Mouse (Mus musculus) midbrain, embryonic 14.5 days (tissue): ENCODE measurements around the gene Mapk8. TPM values are rescaled to one million over a fixed set of nuclear protein-coding genes. Genes with fewer than 3 reads are reported as not detected.

Experiments
- ATAC-seq: fragments of 200-750 bp; cut with Nextera tagmentation; 2 replicates; pipeline ENCODE4 v1.8.0; 2017; ENCODE audit warnings: moderate number of reproducible peaks, moderate library complexity; ENCODE audit not compliant: low FRiP score, low TSS enrichment
- DNase-seq: peaks from one replicate; pipeline ENCODE4 v3.0.0-alpha.2; 2015
- H3K27ac ChIP-seq: fragments of 300-500 bp; sonication (generic); replicated peaks from 2 replicates; pipeline ENCODE4 v1.5.1; 2014; ENCODE audit warnings: mild to moderate bottlenecking, low read depth, low read length, moderate library complexity
- H3K27me3 ChIP-seq: fragments of 300-500 bp; sonication (generic); 2 replicates; pipeline ENCODE4 v1.6.1; 2014; ENCODE audit warnings: low read length, control low read depth, mixed read lengths; ENCODE audit not compliant: control insufficient read depth, insufficient read depth
- H3K36me3 ChIP-seq: fragments of 300-500 bp; sonication (generic); 2 replicates; pipeline ENCODE4 v1.6.1; 2014; ENCODE audit warnings: low read length, control low read depth; ENCODE audit not compliant: control insufficient read depth, insufficient read depth
- H3K4me1 ChIP-seq: fragments of 300-500 bp; sonication (generic); 2 replicates; pipeline ENCODE4 v1.6.1; 2014; ENCODE audit warnings: mild to moderate bottlenecking, antibody characterized with exemption, low read length, control low read depth; ENCODE audit not compliant: control insufficient read depth, insufficient read depth
- H3K4me2 ChIP-seq: fragments of 300-500 bp; sonication (generic); 2 replicates; pipeline ENCODE4 v1.6.1; 2014; ENCODE audit warnings: mild to moderate bottlenecking, low read length, moderate library complexity
- H3K4me3 ChIP-seq: fragments of 300-500 bp; sonication (generic); replicated peaks from 2 replicates; pipeline ENCODE4 v1.5.1; 2014; ENCODE audit warnings: low read depth, low read length
- H3K9ac ChIP-seq: fragments of 300-500 bp; sonication (generic); replicated peaks from 2 replicates; pipeline ENCODE4 v1.6.1; 2014; ENCODE audit warnings: mild to moderate bottlenecking, low read length, moderate library complexity
- H3K9me3 ChIP-seq: fragments of 300-500 bp; sonication (generic); 2 replicates; pipeline ENCODE4 v1.6.1; 2016; ENCODE audit warnings: low read length, control low read depth, mixed read lengths; ENCODE audit not compliant: control insufficient read depth
- WGBS: fragments of 180-500 bp; shearing (Covaris S2); extraction: QIAGEN DNeasy Blood & Tissue Kit; methylation state at CpG from one replicate; pipeline ENCODE4 v1.1.7; 2014; 5-methylcytosine and 5-hydroxymethylcytosine counted together
- polyA plus RNA-seq: library from polyadenylated mRNA; unstranded; fragments of >200 nt; fragmentation: Nextera tagmentation; extraction: Ambion mirVana; gene quantifications from 2 replicates; pipeline ENCODE4 v1.2.1, GENCODE M21; 2014

The Mapk8 gene
- polyA plus RNA-seq, 1 experiment from 2014 or later: 48.7 TPM

DNA sequence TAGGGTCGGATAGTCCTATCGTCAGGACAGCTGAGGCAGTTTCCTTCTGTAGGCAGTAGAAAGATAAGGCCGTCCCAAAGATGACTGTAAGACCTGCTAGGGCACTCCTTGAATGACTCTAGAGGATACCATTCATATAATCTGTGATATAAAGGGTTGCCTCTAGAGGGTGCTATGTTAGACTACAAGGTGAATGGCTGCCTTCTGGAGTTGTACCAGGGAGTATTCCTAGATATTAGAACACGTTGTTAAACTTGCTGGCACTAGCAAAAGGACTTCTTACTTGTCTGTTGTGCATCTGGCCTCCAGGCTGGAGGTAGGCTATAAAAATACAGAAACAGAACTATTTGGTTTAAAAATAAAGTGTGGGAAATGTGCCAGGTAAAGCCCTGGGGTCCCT is 116.0 kb downstream of the Mapk8 start:
- H3K4me3 ChIP-seq: no peak overlapping the region
- no peaks in the 10 kb centered on the region for H3K36me3 ChIP-seq
- DNase-seq (no peak), ATAC-seq (no peak)
- no peak overlapping the region for H3K9ac ChIP-seq
- H3K27ac ChIP-seq: no peak overlapping the region
- no peaks in the 10 kb centered on the region for H3K4me1 ChIP-seq
- no peaks in the 10 kb centered on the region for H3K27me3 ChIP-seq
- H3K9me3 ChIP-seq: no peaks in the 10 kb centered on the region
- 62% methylated on average over 4 of the region's 4 CpGs for WGBS
- no peak overlapping the region for H3K4me2 ChIP-seq

DNA sequence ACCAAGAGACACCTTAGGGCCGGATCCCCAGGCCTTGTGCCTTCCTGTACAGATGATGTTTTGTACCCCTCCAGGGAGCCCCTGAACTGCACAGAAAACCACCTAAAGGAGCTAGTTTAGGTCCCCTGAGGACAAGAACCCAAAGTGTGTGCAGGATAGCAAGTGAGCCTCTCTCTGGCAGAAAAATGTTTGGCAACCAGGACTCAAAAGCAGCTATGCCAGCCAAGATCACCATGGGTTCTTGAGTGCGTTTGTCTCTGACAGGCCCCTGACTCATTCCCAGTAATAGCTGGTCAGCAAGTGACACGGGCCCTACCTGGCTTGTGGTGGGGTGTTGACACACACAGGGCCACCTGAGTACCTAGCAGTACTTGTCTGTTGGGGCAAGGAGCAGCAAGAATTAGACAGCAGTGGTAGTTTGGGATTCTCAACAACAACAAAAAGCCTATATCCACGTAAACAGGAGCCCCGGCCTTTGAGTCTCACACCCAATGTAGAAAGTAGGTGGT is 117.6 kb downstream of the Mapk8 start:
- no peaks in the 10 kb centered on the region for H3K36me3 ChIP-seq
- H3K4me3 ChIP-seq: no peak overlapping the region
- H3K9me3 ChIP-seq: no peaks in the 10 kb centered on the region
- WGBS: 91% methylated on average over 5 of the region's 5 CpGs
- H3K27ac ChIP-seq: no peak overlapping the region
- no peak for ATAC-seq
- no peak overlapping the region for H3K9ac ChIP-seq
- H3K4me2 ChIP-seq: no peak overlapping the region
- no peaks in the 10 kb centered on the region for H3K4me1 ChIP-seq
- DNase-seq: no peak
- no peaks in the 10 kb centered on the region for H3K27me3 ChIP-seq

DNA sequence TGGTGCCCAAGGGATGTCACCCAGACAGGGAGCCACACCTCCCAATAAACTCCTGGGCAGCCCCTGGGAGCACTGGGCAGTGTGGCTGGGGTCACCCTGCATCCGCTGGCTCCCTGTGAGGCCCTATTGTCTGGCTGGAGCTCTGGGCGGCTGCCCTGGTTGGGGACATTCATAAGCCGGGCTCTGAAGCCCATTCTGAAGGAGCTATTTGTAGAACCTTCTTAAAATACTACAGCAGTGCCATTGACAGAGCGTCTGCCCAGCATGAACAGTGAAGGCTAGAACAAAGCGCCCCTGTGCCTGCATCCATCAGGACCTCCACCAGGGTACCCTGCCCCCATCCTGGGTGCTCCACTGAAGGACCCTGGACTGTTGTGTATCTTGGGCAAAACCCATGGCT is 118.6 kb downstream of the Mapk8 start:
- no peaks in the 10 kb centered on the region for H3K9me3 ChIP-seq
- H3K4me2 ChIP-seq: no peak overlapping the region
- no peak overlapping the region for H3K9ac ChIP-seq
- no peak overlapping the region for H3K4me3 ChIP-seq
- DNase-seq: no peak
- H3K27me3 ChIP-seq: no peaks in the 10 kb centered on the region
- no peak overlapping the region for H3K27ac ChIP-seq
- no peak for ATAC-seq
- no peaks in the 10 kb centered on the region for H3K36me3 ChIP-seq
- no peaks in the 10 kb centered on the region for H3K4me1 ChIP-seq
- WGBS: 44% methylated on average over 5 of the region's 5 CpGs

Other genes with a start within 250 kb of the Mapk8 start
- 1.3 and 1.4 TPM in 2 replicates for gene Arhgap22, start 233.1 kb downstream of the Mapk8 start, polyA plus RNA-seq
- 0.04 and 0.39 TPM in 2 replicates for gene Frmpd2, start 24.5 kb upstream of the Mapk8 start, polyA plus RNA-seq
- gene Ptpn20, start 142.0 kb upstream of the Mapk8 start, polyA plus RNA-seq: 0.13 and 0.26 TPM in 2 replicates